Comparison of ENCODE assay signal across 17 mouse cellular contexts in the genomic region with DNA sequence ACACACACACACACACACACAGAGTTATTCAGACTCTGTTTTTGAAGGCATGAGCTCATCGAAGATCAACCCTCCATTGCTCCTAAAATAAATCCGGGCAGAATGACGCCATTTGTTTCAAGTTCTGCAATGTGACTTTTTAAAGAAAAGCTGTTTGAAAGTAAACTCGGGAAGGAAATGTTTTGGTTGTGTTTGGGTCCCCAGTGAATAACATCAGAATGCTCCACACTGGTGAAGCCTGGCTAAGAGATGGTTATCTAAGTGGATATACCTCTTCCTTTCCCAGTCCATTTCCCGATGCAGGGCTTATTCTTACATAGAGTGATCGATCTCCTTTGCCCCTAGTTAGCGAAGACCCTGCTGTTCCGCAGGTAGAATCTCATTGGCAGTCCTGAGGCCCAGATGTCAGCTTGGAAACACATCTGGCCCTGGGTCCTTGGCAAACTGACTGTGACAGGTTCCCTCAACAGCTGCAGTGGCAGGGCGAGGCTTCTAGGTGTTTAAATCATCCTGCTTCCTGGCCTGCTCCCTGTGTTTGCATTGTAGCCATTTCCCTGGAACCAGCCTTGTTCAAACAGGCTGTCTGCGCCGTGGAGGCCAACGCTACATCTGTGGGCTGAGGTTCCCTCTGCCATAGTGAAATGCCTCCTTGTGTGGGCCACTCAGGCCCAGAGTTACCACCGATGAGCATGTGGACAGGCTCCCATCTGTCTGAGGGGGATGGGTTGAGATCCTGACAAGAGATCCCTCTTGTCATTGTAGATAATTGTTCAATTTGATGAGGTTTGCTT.
DNase-seq lines count a peak whose midpoint lies in the region; ATAC-seq and TF ChIP-seq lines count a peak whose summit lies in the region.
"Had no signal": no experiment of that assay in that cellular context is flagged by ENCODE, and none has a peak within 500 bp of the region (broad histone marks: within the 10 kb centered on the region; RNA-seq: fewer than 3 reads in every experiment).

No protein-coding gene starts in this region.

- intact Hi-C loops in heart, adult 2 months (cut with DNase I) = no loop called here

- no peaks in the 10 kb centered on the region for H3K79me2 ChIP-seq in heart, adult 2 months (replicated peaks; ENCODE audit: control insufficient read depth, insufficient read depth, low read length)

- peak; percentile 83 for DNase-seq in heart, adult 11 months
- no peak for DNase-seq in heart, adult 2 months
- DNase-seq in lung, postnatal 25 days (ENCODE audit: low spot score) = no peak
- no peak for DNase-seq in urinary bladder, postnatal 4 days (ENCODE audit: low spot score in 2 of 2)
- no peak for DNase-seq in layer of hippocampus, postnatal 25 days (ENCODE audit: extremely low spot score in 1 of 2, low spot score in 1 of 2)
- DNase-seq: adrenal gland, postnatal 36 days; cerebellum, postnatal 36 days; kidney, postnatal 10 days; liver, postnatal 0 days; spleen, adult 18-20 months; thymus, postnatal 25 days had no signal

- H3K27ac ChIP-seq in heart, adult 2 months = no peak overlapping the region
- no peak overlapping the region for H3K27ac ChIP-seq in lung, embryonic 16.5 days (ENCODE audit: low read length)
- no peak overlapping the region for H3K27ac ChIP-seq in hindbrain, embryonic 16.5 days (ENCODE audit: low read depth, low read length)
- no peak overlapping the region for H3K27ac ChIP-seq in stomach, embryonic 15.5 days
- H3K27ac ChIP-seq: embryonic facial prominence, embryonic 15.5 days had no signal

- no peaks in the 10 kb centered on the region; the same call in 1 of the 2 replicates for H3K4me1 ChIP-seq in heart, adult 2 months (ENCODE audit: control insufficient read depth, insufficient read depth, low read length)
- peaks cover 3% of the 10 kb centered on the region; the same call in 1 of the 2 replicates for H3K4me1 ChIP-seq in lung, embryonic 16.5 days (replicated peaks; ENCODE audit: control insufficient read depth, insufficient read depth, low read length)
- H3K4me1 ChIP-seq in hindbrain, embryonic 16.5 days (ENCODE audit: control insufficient read depth, insufficient read depth, low read depth, low read length) = peaks cover 7% of the 10 kb centered on the region
- no peaks in the 10 kb centered on the region for H3K4me1 ChIP-seq in stomach, embryonic 15.5 days
- H3K4me1 ChIP-seq: embryonic facial prominence, embryonic 15.5 days had no signal

- H3K9ac ChIP-seq in heart, adult 2 months (ENCODE audit: low read depth, low read length) = no peak overlapping the region
- no peak overlapping the region for H3K9ac ChIP-seq in lung, embryonic 16.5 days (ENCODE audit: low read length)
- H3K9ac ChIP-seq in hindbrain, embryonic 16.5 days (ENCODE audit: low read depth, low read length) = no peak overlapping the region
- H3K9ac ChIP-seq in stomach, embryonic 15.5 days = no peak overlapping the region
- H3K9ac ChIP-seq: embryonic facial prominence, embryonic 15.5 days; liver, postnatal 0 days had no signal

- no peak overlapping the region for H3K4me2 ChIP-seq in lung, embryonic 16.5 days (ENCODE audit: low read depth, low read length)
- no peak overlapping the region for H3K4me2 ChIP-seq in hindbrain, embryonic 16.5 days (ENCODE audit: low read length)
- H3K4me2 ChIP-seq in stomach, embryonic 15.5 days = no peak overlapping the region
- H3K4me2 ChIP-seq: embryonic facial prominence, embryonic 15.5 days had no signal

- H3K36me3 ChIP-seq in heart, adult 2 months (ENCODE audit: control insufficient read depth, insufficient read depth, low read length) = no peaks in the 10 kb centered on the region
- H3K36me3 ChIP-seq in lung, embryonic 16.5 days (ENCODE audit: control insufficient read depth, insufficient read depth, low read length) = no peaks in the 10 kb centered on the region
- H3K36me3 ChIP-seq in hindbrain, embryonic 16.5 days (ENCODE audit: control insufficient read depth, insufficient read depth, low read length) = no peaks in the 10 kb centered on the region
- no peaks in the 10 kb centered on the region for H3K36me3 ChIP-seq in stomach, embryonic 15.5 days
- H3K36me3 ChIP-seq: embryonic facial prominence, embryonic 15.5 days had no signal

- no peaks in the 10 kb centered on the region for H3K27me3 ChIP-seq in heart, adult 2 months (ENCODE audit: control insufficient read depth, insufficient read depth, low read length)
- H3K27me3 ChIP-seq in lung, embryonic 16.5 days (ENCODE audit: control insufficient read depth, insufficient read depth, low read depth, low read length) = no peaks in the 10 kb centered on the region
- no peaks in the 10 kb centered on the region for H3K27me3 ChIP-seq in hindbrain, embryonic 16.5 days (replicated peaks; ENCODE audit: control insufficient read depth, insufficient read depth, low read length)
- no peaks in the 10 kb centered on the region for H3K27me3 ChIP-seq in stomach, embryonic 15.5 days (replicated peaks)
- H3K27me3 ChIP-seq: embryonic facial prominence, embryonic 15.5 days had no signal

- H3K9me3 ChIP-seq in lung, embryonic 16.5 days (ENCODE audit: control insufficient read depth, low read length) = no peaks in the 10 kb centered on the region
- no peaks in the 10 kb centered on the region for H3K9me3 ChIP-seq in hindbrain, embryonic 16.5 days (ENCODE audit: control insufficient read depth, low read length)
- no peaks in the 10 kb centered on the region for H3K9me3 ChIP-seq in stomach, embryonic 15.5 days
- H3K9me3 ChIP-seq: embryonic facial prominence, embryonic 15.5 days had no signal

- no peak for TF ChIP-seq CTCF in heart, adult 2 months (IDR thresholded peaks at IDR 0.05)

- no peak overlapping the region for H3K4me3 ChIP-seq in heart, adult 2 months
- H3K4me3 ChIP-seq in lung, embryonic 16.5 days (ENCODE audit: low read length) = no peak overlapping the region
- no peak overlapping the region for H3K4me3 ChIP-seq in hindbrain, embryonic 16.5 days (ENCODE audit: low read length)
- no peak overlapping the region for H3K4me3 ChIP-seq in stomach, embryonic 15.5 days (replicated peaks)
- H3K4me3 ChIP-seq: embryonic facial prominence, embryonic 15.5 days had no signal

- TF ChIP-seq POLR2A in heart, adult 2 months (IDR thresholded peaks at IDR 0.05; ENCODE audit: insufficient read depth, low read depth, low read length) = no peak

- 64% methylated on average over 13 of the region's 13 CpGs for WGBS in heart, adult 2 months
- 47% methylated on average over 13 of the region's 13 CpGs for WGBS in lung, embryonic 16.5 days
- 74% methylated on average over 13 of the region's 13 CpGs for WGBS in hindbrain, embryonic 16.5 days
- 60% methylated on average over 13 of the region's 13 CpGs for WGBS in stomach, embryonic 15.5 days

- no peak for TF ChIP-seq EP300 in heart, adult 2 months (IDR thresholded peaks at IDR 0.05; ENCODE audit: insufficient read depth, low read depth, low read length)

- peak; percentile 66 for ATAC-seq in lung, embryonic 16.5 days (ENCODE audit: low read depth)
- peak; percentile 34; the same call in 1 of the 2 replicates for ATAC-seq in hindbrain, embryonic 16.5 days
- peak; percentile 31; the same call in 1 of the 2 replicates for ATAC-seq in stomach, embryonic 15.5 days (ENCODE audit: insufficient read depth, low FRiP score, low read depth)
- ATAC-seq: forebrain, embryonic 14.5 days; liver, postnatal 0 days; midbrain, embryonic 16.5 days had no signal
